ENCODE assay signal across 8 mouse cellular contexts in genomic region chr10:80144864-80145838, GRCm38 (mm10). TPM values are rescaled to one million over a fixed set of nuclear protein-coding genes. Genes with fewer than 3 reads are reported as not detected.
DNase-seq lines count a peak whose midpoint lies in the region; ATAC-seq and TF ChIP-seq lines count a peak whose summit lies in the region.

No protein-coding gene starts in this region.

- H3ac ChIP-seq in myocyte (ENCODE audit: control insufficient read depth, insufficient read length), result no peak overlapping the region

- TF ChIP-seq POLR2A in myocyte (IDR thresholded peaks at IDR 0.05; ENCODE audit: insufficient read length, low read depth), result peak; percentile 41

- peak; percentile 80 for DNase-seq in layer of hippocampus, adult 11-12 months (ENCODE audit: low spot score)
- no peak for DNase-seq in layer of hippocampus, adult 9-10 months (ENCODE audit: low spot score)
- peak; percentile 84 for DNase-seq in cerebellum, adult 8-10 months
- peak; percentile 86 for DNase-seq in gastrocnemius, postnatal 10 days
- DNase-seq in thymus, adult 18-20 months, result peak; percentile 57 to 64

- peak overlapping the region; percentile 96 for H3K27ac ChIP-seq in intestine, embryonic 15.5 days
- peak overlapping the region; percentile 10; the same call in 1 of the 2 replicates for H3K27ac ChIP-seq in limb, embryonic 13.5 days

- no peak for ATAC-seq in intestine, embryonic 15.5 days
- ATAC-seq in limb, embryonic 13.5 days (ENCODE audit: low FRiP score, low read depth), result no peak

- 71% methylated on average over 20 of the region's 20 CpGs for WGBS in intestine, embryonic 15.5 days
- 74% methylated on average over 20 of the region's 20 CpGs for WGBS in limb, embryonic 13.5 days

- H3K9me3 ChIP-seq in intestine, embryonic 15.5 days, result no peaks in the 10 kb centered on the region
- no peaks in the 10 kb centered on the region for H3K9me3 ChIP-seq in limb, embryonic 13.5 days

- peaks cover 24% of the 10 kb centered on the region for H3K36me3 ChIP-seq in intestine, embryonic 15.5 days
- peaks cover 42% of the 10 kb centered on the region for H3K36me3 ChIP-seq in limb, embryonic 13.5 days
- peaks cover 15% of the 10 kb centered on the region for H3K36me3 ChIP-seq in myocyte (ENCODE audit: control insufficient read depth, insufficient read depth)

- H3K79me2 ChIP-seq in myocyte (ENCODE audit: control insufficient read depth, insufficient read depth), result peaks cover 37% of the 10 kb centered on the region

- H3K4me3 ChIP-seq in intestine, embryonic 15.5 days (replicated peaks), result peak overlapping the region; percentile 9; the same call in 1 of the 2 replicates
- peak overlapping the region; percentile 10; the same call in 1 of the 2 replicates for H3K4me3 ChIP-seq in limb, embryonic 13.5 days
- H3K4me3 ChIP-seq in myocyte, result peak overlapping the region; percentile 2

- peaks cover 57% of the 10 kb centered on the region for H3K4me1 ChIP-seq in intestine, embryonic 15.5 days (replicated peaks)
- peaks cover 59% of the 10 kb centered on the region for H3K4me1 ChIP-seq in limb, embryonic 13.5 days

- H3K27me3 ChIP-seq in intestine, embryonic 15.5 days (replicated peaks), result no peaks in the 10 kb centered on the region
- peaks cover 4% of the 10 kb centered on the region; the same call in 1 of the 2 replicates for H3K27me3 ChIP-seq in limb, embryonic 13.5 days
- H3K27me3 ChIP-seq in myocyte (ENCODE audit: control insufficient read depth, insufficient read depth, insufficient read length), result no peaks in the 10 kb centered on the region

- peak overlapping the region; percentile 80; the same call in 1 of the 2 replicates for H3K4me2 ChIP-seq in intestine, embryonic 15.5 days (replicated peaks)
- H3K4me2 ChIP-seq in limb, embryonic 13.5 days (replicated peaks), result 0 out of 2 replicates have a peak overlapping the region, but pooled peaks have one; percentile 9
- H3K4me2 ChIP-seq in myocyte (ENCODE audit: low read depth), result peak overlapping the region; percentile 54

- H3K9ac ChIP-seq in intestine, embryonic 15.5 days, result peak overlapping the region; percentile 20
- H3K9ac ChIP-seq in limb, embryonic 13.5 days, result 0 out of 2 replicates have a peak overlapping the region, but pooled peaks have one; percentile 19

TF ChIP-seq in myocyte, 11 proteins besides CTCF, POLR2A, EP300 and RAD21:
- TF ChIP-seq MYOG (IDR thresholded peaks at IDR 0.05; ENCODE audit: control insufficient read depth in 1 of 3, insufficient read depth in 1 of 3, insufficient read length in 2 of 3, low read depth in 2 of 3) (no peak), MYOD1 (IDR thresholded peaks at IDR 0.05; ENCODE audit: control insufficient read depth in 1 of 3, insufficient read length in 2 of 3, low read depth in 2 of 3) (peak in 1 of 3 experiments; percentile 31), USF1 (IDR thresholded peaks at IDR 0.05; ENCODE audit: low read depth) (no peak), MAX (IDR thresholded peaks at IDR 0.05; ENCODE audit: low read depth) (no peak), TCF12 (IDR thresholded peaks at IDR 0.05; ENCODE audit: insufficient read depth, poor library complexity, severe bottlenecking) (no peak), TCF3 (IDR thresholded peaks at IDR 0.05; ENCODE audit: insufficient read length, low read depth) (no peak), REST (IDR thresholded peaks at IDR 0.05; ENCODE audit: insufficient read depth, insufficient read length) (no peak), POLR2AphosphoS2 (IDR thresholded peaks at IDR 0.05; ENCODE audit: insufficient read length, low read depth) (peak; percentile 31), E2F4 (IDR thresholded peaks at IDR 0.05; ENCODE audit: insufficient read depth) (no peak), SRF (IDR thresholded peaks at IDR 0.05; ENCODE audit: control insufficient read depth, insufficient read length, low read depth) (peak; percentile 13), CEBPB (IDR thresholded peaks at IDR 0.05; ENCODE audit: insufficient read depth, poor library complexity, severe bottlenecking) (no peak)

RNA-seq across cellular contexts. Expression of gene Midn, which starts 2.9 kb away (rescaled TPM):
- total RNA-seq in gastrocnemius, postnatal 10 days (2021), result 10 to 100 TPM; 34.3 to 62.7 TPM
- polyA plus RNA-seq in intestine, embryonic 15.5 days (2015; fragmentation: Nextera tagmentation; extraction: Ambion mirVana), result 14.1 and 16.1 TPM in 2 replicates
- 22.9 and 23.2 TPM in 2 replicates for polyA plus RNA-seq in limb, embryonic 13.5 days (2015; fragmentation: Nextera tagmentation; extraction: Ambion mirVana)
- polyA plus RNA-seq in myocyte (2012; fragmentation: generic; extraction: Trizol), result 131 TPM

RNA-seq across cellular contexts. Expression of gene Cbarp, which starts 4.5 kb away (rescaled TPM):
- 1 to 10 TPM; 2.3 to 3.2 TPM for total RNA-seq in gastrocnemius, postnatal 10 days (2021)
- polyA plus RNA-seq in intestine, embryonic 15.5 days (2015; fragmentation: Nextera tagmentation; extraction: Ambion mirVana), result 4.8 and 5.1 TPM in 2 replicates
- 7.4 and 8.1 TPM in 2 replicates for polyA plus RNA-seq in limb, embryonic 13.5 days (2015; fragmentation: Nextera tagmentation; extraction: Ambion mirVana)
- polyA plus RNA-seq in myocyte (2012; fragmentation: generic; extraction: Trizol), result 10.0 TPM

RNA-seq across cellular contexts. Expression of gene Atp5d, which starts 6.7 kb away (rescaled TPM):
- total RNA-seq in gastrocnemius, postnatal 10 days (2021), result 100 to 1,000 TPM; 576 to 659 TPM
- polyA plus RNA-seq in intestine, embryonic 15.5 days (2015; fragmentation: Nextera tagmentation; extraction: Ambion mirVana), result 701 and 737 TPM in 2 replicates
- 456 and 475 TPM in 2 replicates for polyA plus RNA-seq in limb, embryonic 13.5 days (2015; fragmentation: Nextera tagmentation; extraction: Ambion mirVana)
- 1,163 TPM for polyA plus RNA-seq in myocyte (2012; fragmentation: generic; extraction: Trizol)

RNA-seq across cellular contexts. Expression of gene Cirbp, which starts 20.6 kb away (rescaled TPM):
- 10 to 100 TPM; 84.3 to 88.4 TPM for total RNA-seq in gastrocnemius, postnatal 10 days (2021)
- 69.4 and 83.9 TPM in 2 replicates for polyA plus RNA-seq in intestine, embryonic 15.5 days (2015; fragmentation: Nextera tagmentation; extraction: Ambion mirVana)
- 149 and 194 TPM in 2 replicates for polyA plus RNA-seq in limb, embryonic 13.5 days (2015; fragmentation: Nextera tagmentation; extraction: Ambion mirVana)
- 54.2 TPM for polyA plus RNA-seq in myocyte (2012; fragmentation: generic; extraction: Trizol)

RNA-seq across cellular contexts. Expression of gene 1600002K03Rik, which starts 27.6 kb away (rescaled TPM):
- total RNA-seq in gastrocnemius, postnatal 10 days (2021), result 1 to 10 TPM; 3.9 to 5.5 TPM
- polyA plus RNA-seq in intestine, embryonic 15.5 days (2015; fragmentation: Nextera tagmentation; extraction: Ambion mirVana), result 22.9 and 25.1 TPM in 2 replicates
- polyA plus RNA-seq in limb, embryonic 13.5 days (2015; fragmentation: Nextera tagmentation; extraction: Ambion mirVana), result 9.7 and 11.0 TPM in 2 replicates
- polyA plus RNA-seq in myocyte (2012; fragmentation: generic; extraction: Trizol), result 23.5 TPM

Comparison
In these comparisons a context has a peak if more than half of its experiments do, and no peak if none do; other contexts are left out.
1. H3K4me2 ChIP-seq: peak in every context shown above with its lines; median percentile 80 in intestine, embryonic 15.5 days; 54 in myocyte; 9 in limb, embryonic 13.5 days.